Mouse (Mus musculus): ENCODE measurements around the gene Prm1. TPM values are rescaled to one million over a fixed set of nuclear protein-coding genes. Genes with fewer than 3 reads are reported as not detected.
"Not testable (repeated sequence)": the region's sequence is repeated elsewhere in the genome, so short reads cannot be mapped to it uniquely, and the experiment has no call there.

Gene Prm1
- total RNA-seq, 2 experiments from 2014 or later: not detected

- DNase-seq (ENCODE audit: low spot score in 2 of 2): no peak
These were observed 18.9 kb upstream of the Prm1 start for GRCm38 (mm10) chr16:10824536-10824935.

GRCm38 (mm10) chr16:10821387-10821786 is 15.7 kb upstream of the Prm1 start:
- no peak for DNase-seq (ENCODE audit: low spot score in 2 of 2)

GRCm38 (mm10) chr16:10819966-10820365 is 14.3 kb upstream of the Prm1 start:
- DNase-seq (ENCODE audit: low spot score in 2 of 2): no peak

GRCm38 (mm10) chr16:10818579-10819135 is 13.0 kb upstream of the Prm1 start:
- DNase-seq (ENCODE audit: low spot score in 2 of 2): no peak

GRCm38 (mm10) chr16:10814864-10815263 is 9.2 kb upstream of the Prm1 start:
- no peak for DNase-seq (ENCODE audit: low spot score in 2 of 2)

GRCm38 (mm10) chr16:10813726-10814125 is 8.1 kb upstream of the Prm1 start:
- DNase-seq (ENCODE audit: low spot score in 2 of 2): no peak

- DNase-seq (ENCODE audit: low spot score in 2 of 2): no peak
These were observed 7.3 kb upstream of the Prm1 start, which contains the start of gene Gm11172 for GRCm38 (mm10) chr16:10812865-10813371. TSS of gene Gm11172 (plus strand) at chr16:10812915.

GRCm38 (mm10) chr16:10810376-10810775 is 4.7 kb upstream of the Prm1 start:
- DNase-seq (ENCODE audit: low spot score in 2 of 2): no peak

- not testable (repeated sequence) for DNase-seq (ENCODE audit: low spot score in 2 of 2)
These were observed 3.2 kb downstream of the Prm1 start for GRCm38 (mm10) chr16:10802420-10802819.

GRCm38 (mm10) chr16:10796034-10796433 is 9.6 kb downstream of the Prm1 start, which contains the start of gene Prm2:
TSS of gene Prm2 (minus strand) at chr16:10796134.
- no peak for DNase-seq (ENCODE audit: low spot score in 2 of 2)

- DNase-seq (ENCODE audit: low spot score in 2 of 2): no peak
These were observed 14.9 kb downstream of the Prm1 start, which contains the start of gene Prm3 for GRCm38 (mm10) chr16:10790702-10791101. TSS of gene Prm3 (minus strand) at chr16:10790914.

- no peak for DNase-seq (ENCODE audit: low spot score in 2 of 2)
These were observed 16.8 kb downstream of the Prm1 start for GRCm38 (mm10) chr16:10788866-10789265.

- no peak for DNase-seq (ENCODE audit: low spot score in 2 of 2)
These were observed 17.4 kb downstream of the Prm1 start, which contains the start of gene Tnp2 for GRCm38 (mm10) chr16:10788271-10788670. TSS of gene Tnp2 (minus strand) at chr16:10788660.

- no peak for DNase-seq (ENCODE audit: low spot score in 2 of 2)
These were observed 18.0 kb downstream of the Prm1 start for GRCm38 (mm10) chr16:10787548-10788058.

- DNase-seq (ENCODE audit: low spot score in 2 of 2): no peak
These were observed 18.7 kb downstream of the Prm1 start for GRCm38 (mm10) chr16:10786782-10787547.

GRCm38 (mm10) chr16:10786288-10786687 is 19.4 kb downstream of the Prm1 start:
- DNase-seq (ENCODE audit: low spot score in 2 of 2): peak; percentile 80 to 83

- DNase-seq (ENCODE audit: low spot score in 2 of 2): peak; percentile 74 to 82
These were observed 20.0 kb downstream of the Prm1 start, which contains the start of gene Socs1 for GRCm38 (mm10) chr16:10785371-10786231. TSS of gene Socs1 (minus strand) at chr16:10785536.

- DNase-seq (ENCODE audit: low spot score in 2 of 2): peak; percentile 96 to 98
These were observed 20.8 kb downstream of the Prm1 start for GRCm38 (mm10) chr16:10784793-10785370.

- peak; percentile 42 to 56 for DNase-seq (ENCODE audit: low spot score in 2 of 2)
These were observed 21.5 kb downstream of the Prm1 start for GRCm38 (mm10) chr16:10783883-10784792.

- DNase-seq (ENCODE audit: low spot score in 2 of 2): no peak
These were observed 22.2 kb downstream of the Prm1 start for GRCm38 (mm10) chr16:10783451-10783850.

All from layer of hippocampus, postnatal 10 days (tissue).